Mouse (Mus musculus) spleen, postnatal 36 days (tissue): Measurements from ENCODE around the gene Acss1.
A peak's percentile ranks its signal among the peaks of the same experiment; 100 is the strongest.

Experiments
- DNase-seq, 2 experiments: peaks; one replicate each; pipeline ENCODE4 v3.0.0; 2022; ENCODE audit warnings: low spot score in 2 of 2, mixed read lengths in 1 of 2

The Acss1 gene

DNA sequence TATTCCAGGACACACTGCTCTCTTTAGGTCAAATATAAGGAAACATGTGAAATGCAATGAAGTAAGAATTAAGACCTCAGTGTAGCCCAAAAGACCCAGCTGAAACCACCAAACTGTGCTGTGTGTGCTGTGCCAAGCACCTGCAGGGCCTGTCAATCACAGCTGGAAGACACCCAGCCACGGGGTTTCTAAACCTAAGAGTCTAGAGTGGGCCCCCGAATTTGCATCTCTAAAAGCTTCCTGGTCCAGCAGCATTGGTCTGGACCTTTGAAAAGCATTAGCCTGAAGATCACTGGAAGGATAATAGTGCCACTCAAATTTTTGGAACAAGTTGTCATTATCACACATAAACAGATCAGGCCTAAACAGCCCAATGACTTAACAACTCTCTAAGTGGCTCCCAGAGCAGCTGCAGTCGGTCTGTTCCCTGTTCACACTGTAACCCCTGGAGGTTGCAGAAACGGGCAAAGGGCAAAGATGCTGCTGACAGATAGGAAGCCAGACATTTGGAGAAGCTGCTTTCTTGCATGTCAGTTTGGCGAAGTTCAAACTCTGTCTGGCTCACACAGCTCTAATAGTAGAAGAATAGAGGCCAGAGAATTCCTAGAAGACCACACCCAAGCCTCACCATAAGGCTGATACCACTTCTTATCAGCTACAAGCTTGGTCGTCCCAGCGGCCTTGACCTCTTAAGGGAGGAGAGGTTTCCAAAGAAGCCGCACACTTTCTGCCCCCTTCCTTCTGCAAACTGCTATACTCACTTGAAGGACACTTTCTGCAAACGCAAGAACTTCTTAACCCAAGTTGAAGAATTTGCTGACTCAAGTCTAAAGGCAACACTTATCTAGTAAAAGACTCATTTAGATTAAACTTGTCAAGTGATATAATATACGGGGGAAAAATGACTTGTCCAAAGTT, 2.5 kb downstream of the Acss1 start:
- peak; percentile 59 to 61 for DNase-seq

DNA sequence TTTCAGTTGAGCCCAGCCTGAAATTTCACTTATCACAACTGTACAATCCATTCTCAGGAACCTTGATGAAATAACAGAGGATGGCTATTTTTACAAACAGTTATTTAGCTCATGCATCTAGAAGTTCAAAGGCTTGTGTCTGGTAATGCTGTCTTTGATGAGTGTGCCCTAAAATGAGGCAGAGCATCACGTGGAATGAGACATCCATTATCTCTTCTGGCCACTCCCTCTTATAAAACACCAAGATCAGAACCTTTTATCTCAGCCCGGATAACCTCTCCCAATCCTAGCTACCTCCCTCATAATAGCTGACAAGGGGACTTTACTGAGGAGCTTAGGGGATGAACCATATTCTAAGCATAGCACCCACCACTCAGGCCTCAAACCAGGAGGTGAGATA, 3.3 kb downstream of the Acss1 start:
- no peak for DNase-seq

GRCm38 (mm10) chr2:150664152-150664920, 4.0 kb downstream of the Acss1 start:
- no peak for DNase-seq

- DNase-seq = no peak
These were observed 5.0 kb downstream of the Acss1 start for GRCm38 (mm10) chr2:150663255-150663654.

DNA sequence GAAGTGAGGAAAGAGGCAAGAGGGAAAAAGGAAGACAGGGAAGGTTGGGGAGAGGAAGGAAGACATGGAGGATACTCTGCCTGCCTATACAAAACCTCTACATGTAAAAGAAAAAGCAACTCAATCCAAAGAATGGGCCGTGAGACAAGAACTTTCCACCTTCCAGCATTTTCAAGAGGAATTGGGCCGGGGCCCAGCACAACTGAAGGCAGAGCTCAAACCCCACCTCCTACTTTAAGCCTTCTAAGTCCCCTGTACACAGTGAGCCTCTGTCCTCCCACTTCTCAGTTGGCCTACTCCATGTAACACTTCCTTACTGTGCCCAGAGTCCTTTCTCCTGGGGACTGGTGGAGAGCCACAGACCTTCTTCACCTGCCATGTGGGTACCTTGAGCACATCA, 6.3 kb downstream of the Acss1 start:
- no peak for DNase-seq

- DNase-seq = no peak
These were observed 7.4 kb downstream of the Acss1 start for GRCm38 (mm10) chr2:150660668-150661451.

DNA sequence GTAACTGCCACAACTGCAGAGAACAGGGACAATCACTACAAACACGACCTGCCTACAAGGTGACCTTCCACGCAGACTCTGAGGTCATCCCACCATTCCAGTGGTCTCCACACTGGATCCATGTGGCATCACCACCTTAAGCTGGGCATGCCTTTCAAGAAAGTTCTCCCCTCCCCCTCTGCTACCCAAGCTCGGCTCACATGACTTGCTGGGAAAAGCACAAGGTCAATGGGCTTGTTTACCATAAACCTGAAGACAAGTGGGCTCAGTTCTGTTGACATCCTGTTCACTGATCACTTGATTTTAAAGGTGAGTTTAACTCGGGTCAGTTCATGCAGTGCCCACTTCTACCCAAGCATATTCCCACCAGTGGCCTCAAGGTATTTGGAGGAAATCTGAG, 8.3 kb downstream of the Acss1 start:
- no peak for DNase-seq

DNA sequence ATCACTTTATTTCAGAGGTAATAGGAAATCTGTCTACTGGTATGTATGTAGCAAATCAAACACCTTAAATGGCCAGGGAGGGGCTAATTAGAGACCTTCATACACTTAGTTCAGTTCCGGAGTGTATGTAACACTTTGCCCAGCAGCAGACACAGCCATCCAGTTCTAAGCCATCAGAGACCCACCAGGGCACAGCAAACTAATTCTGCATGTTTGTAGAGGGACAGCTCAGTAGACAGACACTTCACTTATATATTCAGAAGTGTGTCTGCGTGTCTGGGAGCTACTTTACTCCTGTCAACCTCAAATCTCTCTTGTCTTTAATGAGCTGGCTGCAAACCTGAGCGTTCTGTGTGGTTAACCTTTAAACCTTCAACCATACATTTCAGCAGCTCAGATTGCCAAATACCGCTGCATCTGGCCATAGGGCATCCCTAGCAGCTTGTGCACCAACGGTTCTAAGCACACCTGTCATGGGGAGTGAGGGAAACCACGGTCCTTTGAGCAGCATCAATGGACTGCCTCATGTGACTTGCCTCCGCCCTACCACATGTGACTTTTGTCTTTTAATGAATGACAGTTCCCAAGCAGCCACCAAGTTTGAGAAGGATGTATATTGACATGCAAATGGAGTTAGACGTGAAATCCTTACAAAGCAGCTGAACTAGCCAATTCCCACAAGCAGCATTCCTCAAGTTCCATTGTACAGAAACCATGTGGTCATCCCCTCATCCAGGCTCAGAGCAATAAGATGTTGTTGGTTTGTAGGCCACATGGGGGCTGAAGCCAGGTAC, 11.1 kb downstream of the Acss1 start:
- no peak for DNase-seq

GRCm38 (mm10) chr2:150656112-150656511, 12.2 kb downstream of the Acss1 start:
- no peak for DNase-seq

GRCm38 (mm10) chr2:150655290-150655689, 13.0 kb downstream of the Acss1 start:
- DNase-seq = no peak

DNA sequence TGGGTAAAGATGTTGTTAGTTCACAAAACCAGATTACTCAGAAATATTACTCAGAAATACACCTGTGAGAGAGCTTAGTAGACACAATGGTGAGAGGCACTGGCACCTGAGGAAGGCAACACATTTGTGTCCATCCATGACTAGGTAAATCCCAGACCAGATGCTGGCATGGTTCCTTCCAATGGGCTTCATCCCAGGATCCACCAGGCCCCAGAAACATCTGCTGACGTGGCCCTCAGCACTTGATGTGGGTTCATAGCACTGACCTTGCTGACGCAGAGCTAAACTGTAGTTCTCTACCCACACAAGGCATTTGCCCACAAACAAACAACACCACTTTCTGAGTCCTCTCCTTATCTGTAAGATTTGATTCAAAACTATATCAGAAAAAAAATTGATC, 13.5 kb downstream of the Acss1 start:
- DNase-seq = no peak

- no peak for DNase-seq
These were observed 16.9 kb downstream of the Acss1 start for GRCm38 (mm10) chr2:150651366-150651765.

GRCm38 (mm10) chr2:150650511-150651074, 17.7 kb downstream of the Acss1 start:
- DNase-seq = no peak

GRCm38 (mm10) chr2:150648300-150648895, 19.9 kb downstream of the Acss1 start:
- DNase-seq = no peak

GRCm38 (mm10) chr2:150647681-150648299, 20.5 kb downstream of the Acss1 start:
- no peak for DNase-seq

- peak in 1 of 2 experiments; percentile 52 for DNase-seq
These were observed 21.7 kb downstream of the Acss1 start for GRCm38 (mm10) chr2:150646411-150647121.

DNA sequence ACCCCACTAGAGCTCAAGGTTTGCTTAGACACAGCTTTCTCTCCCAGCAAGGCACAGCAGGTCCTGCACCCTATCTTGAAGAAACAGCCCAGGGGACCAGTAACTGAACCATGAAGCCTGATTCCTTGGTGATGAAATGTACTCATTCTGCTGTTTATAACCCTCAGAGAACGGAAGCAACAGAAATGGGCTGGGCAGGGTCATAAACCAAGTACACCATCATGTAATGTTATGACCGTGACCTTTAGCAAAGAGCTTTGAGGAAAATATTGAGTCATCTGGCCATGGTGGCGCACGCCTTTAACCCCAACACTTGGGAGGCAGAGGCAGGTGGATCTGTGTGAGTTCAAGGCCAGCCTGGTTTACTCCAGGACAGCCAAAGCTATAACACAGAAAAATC, 23.1 kb downstream of the Acss1 start:
- DNase-seq = peak; percentile 10 to 22

DNA sequence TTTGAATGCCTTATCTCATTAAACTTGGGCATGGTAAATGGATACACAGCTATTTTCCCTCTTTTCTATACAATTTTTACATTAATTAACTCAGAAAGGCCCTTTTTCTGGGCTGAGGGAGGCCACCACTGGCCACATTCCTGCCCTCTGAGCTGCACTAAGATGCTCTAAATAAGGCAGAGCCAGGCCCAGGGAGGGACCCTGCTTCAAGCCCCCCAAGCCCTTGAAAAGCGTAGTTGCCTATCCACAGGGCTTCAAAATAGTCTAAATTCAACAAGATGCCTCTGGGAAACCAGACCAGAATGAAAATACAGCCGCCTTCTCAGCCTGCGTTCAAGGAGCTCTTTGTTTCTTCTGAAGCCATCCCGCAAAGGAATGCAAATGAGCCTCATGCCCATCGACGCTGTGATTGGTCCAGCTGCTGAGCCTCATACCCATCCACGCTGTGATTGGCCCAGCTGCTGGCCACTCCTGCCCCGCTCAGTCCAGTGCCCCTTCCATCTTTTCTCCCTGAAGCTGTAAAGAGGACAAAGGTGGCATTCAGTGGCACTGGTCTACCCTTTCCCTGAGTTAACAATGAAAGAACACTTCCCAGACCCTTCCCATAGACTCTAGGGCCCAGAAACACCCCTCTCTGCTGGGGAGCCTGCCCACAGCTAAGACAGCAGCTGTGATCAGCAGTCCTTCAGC, 24.4 kb downstream of the Acss1 start:
- no peak for DNase-seq

- DNase-seq = no peak
These were observed 25.1 kb downstream of the Acss1 start for GRCm38 (mm10) chr2:150643166-150643565.
